Comparison of ENCODE assay signal across 8 mouse cellular contexts in the genomic region with DNA sequence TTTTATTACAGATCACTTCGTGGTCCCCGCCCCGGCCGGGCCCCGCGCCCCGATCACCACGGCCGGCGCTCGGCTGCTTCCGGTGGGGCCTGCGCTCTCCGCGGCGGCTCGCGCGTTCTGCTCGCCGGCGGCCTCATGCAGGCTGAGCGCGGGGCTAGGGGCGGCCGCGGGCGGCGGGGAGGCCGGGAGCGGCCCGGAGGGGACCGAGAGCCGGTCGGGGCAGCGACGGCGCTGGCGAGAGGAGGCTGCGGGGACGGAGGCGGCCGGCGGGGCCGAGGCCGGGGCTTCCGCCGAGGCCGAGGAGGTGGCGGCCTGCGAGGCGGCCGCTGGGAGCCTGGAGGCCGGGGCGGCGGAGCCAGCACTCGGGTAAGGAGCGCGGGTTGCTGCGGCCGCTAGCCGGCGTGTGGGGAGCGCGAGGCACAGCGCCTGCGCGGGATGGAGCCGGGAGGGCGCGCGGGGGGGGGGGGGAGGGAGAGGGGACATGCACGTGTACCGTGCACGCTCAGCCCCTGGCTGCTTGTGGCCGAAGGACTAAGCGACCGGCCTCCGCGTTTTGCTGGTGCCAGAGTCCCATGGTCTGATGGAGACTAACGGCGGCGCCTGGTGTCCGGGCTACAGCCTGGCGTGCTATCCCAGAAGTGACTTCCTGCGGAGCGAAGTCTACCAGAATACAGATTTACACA. TPM values are rescaled to one million over a fixed set of nuclear protein-coding genes. Genes with fewer than 3 reads are reported as not detected.
DNase-seq lines count a peak whose midpoint lies in the region; ATAC-seq and TF ChIP-seq lines count a peak whose summit lies in the region.

A gene (plus strand): TSS at position 109 of the 683 bp plus-strand sequence.

- WGBS in forebrain, embryonic 12.5 days = under 1% methylated on average over 62 of the region's 87 CpGs
- WGBS in lung, embryonic 14.5 days = under 1% methylated on average over 72 of the region's 87 CpGs

- peak; percentile 57 for DNase-seq in c-Kit-positive CD71-positive TER-119-positive erythroid progenitor cells, embryonic 14.5 days (ENCODE audit: low spot score)
- peak; percentile 87 to 92 for DNase-seq in heart, postnatal 10 days
- peak; percentile 75 to 82 for DNase-seq in layer of hippocampus, adult 18-20 months (ENCODE audit: low spot score in 2 of 2)
- DNase-seq in lung, embryonic 14.5 days = peak; percentile 89
- DNase-seq in testis, postnatal 14 days (ENCODE audit: low spot score) = peak; percentile 86

- intact Hi-C loops in heart, postnatal 10 days (cut with DNase I) = loop anchor here (5.0 kb wide), 2 partner anchors 36 to 231 kb away; a partner anchor contains a TSS

- H3K4me3 ChIP-seq in E14TG2a.4 (replicated peaks; ENCODE audit: low read length) = peak within 1 kb of the TSS; percentile 79
- peak within 1 kb of the TSS; percentile 79 for H3K4me3 ChIP-seq in forebrain, embryonic 12.5 days (replicated peaks)
- H3K4me3 ChIP-seq in lung, embryonic 14.5 days (ENCODE audit: low read depth, low read length) = peak within 1 kb of the TSS; percentile 71

- H3K36me3 ChIP-seq in E14TG2a.4 (ENCODE audit: insufficient read depth, low read length) = no peaks in the 10 kb centered on the region
- no peaks in the 10 kb centered on the region for H3K36me3 ChIP-seq in forebrain, embryonic 12.5 days (replicated peaks)
- H3K36me3 ChIP-seq in lung, embryonic 14.5 days (ENCODE audit: insufficient read depth) = no peaks in the 10 kb centered on the region

- H3K4me1 ChIP-seq in E14TG2a.4 (replicated peaks; ENCODE audit: low read depth, low read length) = peaks cover 42% of the 10 kb centered on the region
- peaks cover 16% of the 10 kb centered on the region for H3K4me1 ChIP-seq in forebrain, embryonic 12.5 days
- no peaks in the 10 kb centered on the region for H3K4me1 ChIP-seq in lung, embryonic 14.5 days (ENCODE audit: insufficient read depth)

- peak within 1 kb of the TSS; percentile 88 for H3K9ac ChIP-seq in forebrain, embryonic 12.5 days
- H3K9ac ChIP-seq in lung, embryonic 14.5 days = peak within 1 kb of the TSS; percentile 97

- peak; percentile 95 for ATAC-seq in forebrain, embryonic 12.5 days (ENCODE audit: low FRiP score)
- peak; percentile 96 for ATAC-seq in lung, embryonic 14.5 days (ENCODE audit: insufficient read depth)
- peak; percentile 57; the same call in 1 of the 2 replicates for ATAC-seq in neutrophil, adult 5-6 weeks (ENCODE audit: extremely low read depth, insufficient number of reproducible peaks, low FRiP score, poor library complexity, severe bottlenecking)

- H3K27ac ChIP-seq in forebrain, embryonic 12.5 days = peak within 1 kb of the TSS; percentile 96
- H3K27ac ChIP-seq in lung, embryonic 14.5 days (ENCODE audit: low read depth) = peak within 1 kb of the TSS; percentile 99

- peak within 1 kb of the TSS; percentile 71 for H3K4me2 ChIP-seq in forebrain, embryonic 12.5 days
- H3K4me2 ChIP-seq in lung, embryonic 14.5 days = peak within 1 kb of the TSS; percentile 84

- H3K9me3 ChIP-seq in E14TG2a.4 (ENCODE audit: low read length) = no peaks in the 10 kb centered on the region
- H3K9me3 ChIP-seq in forebrain, embryonic 12.5 days = no peaks in the 10 kb centered on the region
- H3K9me3 ChIP-seq in lung, embryonic 14.5 days (ENCODE audit: low read depth, low read length) = no peaks in the 10 kb centered on the region

- no peaks in the 10 kb centered on the region for H3K27me3 ChIP-seq in E14TG2a.4 (ENCODE audit: insufficient read depth, low read length)
- H3K27me3 ChIP-seq in forebrain, embryonic 12.5 days = no peaks in the 10 kb centered on the region
- no peaks in the 10 kb centered on the region for H3K27me3 ChIP-seq in lung, embryonic 14.5 days (ENCODE audit: insufficient read depth, low read length)

- no peak for TF ChIP-seq CTCF in E14TG2a.4 (conservative IDR thresholded peaks at IDR 0.05; ENCODE audit: low read length)
- no peak for TF ChIP-seq CTCF in lung, embryonic 14.5 days (IDR thresholded peaks at IDR 0.05; ENCODE audit: low read depth)

RNA-seq across cellular contexts. Expression of the gene that starts here (rescaled TPM):
- 5.8 and 6.6 TPM in 2 replicates for polyA plus RNA-seq in forebrain, embryonic 12.5 days (2016; fragmentation: Nextera tagmentation; extraction: Ambion mirVana)
- total RNA-seq in heart, postnatal 10 days (2021) = 10 to 100 TPM; 14.4 to 15.8 TPM
- 10 to 100 TPM in 1 of 2 experiments, 1 to 10 TPM in 1; 7.5 to 11.2 TPM for total RNA-seq in layer of hippocampus, adult 18-20 months (2021)
- 7.2 and 7.8 TPM in 2 replicates for polyA plus RNA-seq in lung, embryonic 14.5 days (2014; fragmentation: Nextera tagmentation; extraction: Ambion mirVana)
- 10.4 and 14.1 TPM in 2 replicates for total RNA-seq in neutrophil, adult 5-6 weeks (2017)

Comparison
In these comparisons a context has a peak if more than half of its experiments do, and no peak if none do; other contexts are left out.
1. Peak in every context shown above with its lines: DNase-seq, ATAC-seq, H3K4me3 ChIP-seq and H3K27ac ChIP-seq.